Mouse (Mus musculus) cerebellum, postnatal 25 days (tissue): ENCODE results near the gene Gm26938.

Experiments used
- DNase-seq, 2 experiments: peaks; one replicate each; pipeline ENCODE4 v3.0.0; 2021; ENCODE audit warnings: mixed read lengths in 2 of 2

Gene Gm26938

DNA sequence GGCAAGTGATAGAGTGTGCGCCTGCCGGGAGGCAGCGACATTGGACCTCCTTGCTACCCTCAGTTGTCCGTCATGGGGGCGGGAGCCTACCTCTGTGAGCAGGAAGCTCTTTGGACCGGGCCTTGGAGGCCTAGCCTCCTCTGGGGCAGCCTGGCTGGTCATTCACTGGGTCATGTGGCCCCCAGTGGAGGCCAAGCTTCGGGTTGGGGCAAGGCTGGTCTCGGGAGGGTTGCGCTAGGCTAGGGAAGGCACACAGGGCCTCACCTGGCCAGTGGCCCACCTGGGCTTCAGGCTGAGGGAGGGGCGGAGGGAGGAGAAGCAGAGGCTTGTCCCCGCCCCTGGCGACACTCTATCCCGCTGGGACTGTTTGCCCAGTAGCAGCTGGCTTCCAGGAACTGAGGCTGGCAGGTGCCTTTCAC lies 12.2 kb downstream of the Gm26938 start:
- DNase-seq: no peak

- no peak for DNase-seq
Measured at GRCm38 (mm10) chr5:139813126-139813490, 13.1 kb downstream of the Gm26938 start.

DNA sequence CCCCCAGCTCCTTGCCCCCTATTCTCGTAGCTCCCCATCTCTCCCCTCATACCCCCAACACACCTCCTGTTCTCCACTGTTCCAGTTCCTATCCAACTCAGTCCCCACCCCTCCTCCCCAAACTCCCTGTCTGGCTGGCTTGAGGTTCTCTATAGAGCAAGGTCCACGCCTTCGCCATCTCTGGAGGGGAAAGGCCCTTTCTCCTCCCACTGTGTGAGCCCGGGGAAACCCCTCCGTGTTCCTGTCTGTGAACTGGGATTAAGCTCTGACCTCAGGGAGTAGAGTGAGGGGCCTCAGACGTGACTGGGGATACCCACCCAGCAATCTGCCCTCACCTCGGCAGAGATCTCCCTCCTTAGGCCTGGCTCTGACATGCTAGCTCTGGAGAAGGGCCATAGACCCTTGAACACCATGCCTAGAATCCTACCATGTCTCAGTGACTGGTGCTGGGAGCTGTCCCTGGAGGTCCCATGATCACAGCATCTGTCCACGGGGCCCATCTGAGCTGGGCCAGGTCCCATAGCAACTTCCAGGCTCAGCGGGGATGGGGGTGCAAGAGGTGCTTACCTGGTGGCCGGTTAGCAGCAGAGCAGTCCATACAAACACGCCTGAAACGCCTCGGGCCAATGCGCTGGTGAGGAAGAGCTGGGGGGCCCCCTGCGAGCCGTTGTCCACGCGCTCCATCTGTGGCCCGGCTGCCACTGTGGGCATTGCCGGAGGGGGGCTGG lies 13.6 kb downstream of the Gm26938 start:
- DNase-seq: no peak

GRCm38 (mm10) chr5:139811677-139812397 lies 14.4 kb downstream of the Gm26938 start:
- no peak for DNase-seq

DNA sequence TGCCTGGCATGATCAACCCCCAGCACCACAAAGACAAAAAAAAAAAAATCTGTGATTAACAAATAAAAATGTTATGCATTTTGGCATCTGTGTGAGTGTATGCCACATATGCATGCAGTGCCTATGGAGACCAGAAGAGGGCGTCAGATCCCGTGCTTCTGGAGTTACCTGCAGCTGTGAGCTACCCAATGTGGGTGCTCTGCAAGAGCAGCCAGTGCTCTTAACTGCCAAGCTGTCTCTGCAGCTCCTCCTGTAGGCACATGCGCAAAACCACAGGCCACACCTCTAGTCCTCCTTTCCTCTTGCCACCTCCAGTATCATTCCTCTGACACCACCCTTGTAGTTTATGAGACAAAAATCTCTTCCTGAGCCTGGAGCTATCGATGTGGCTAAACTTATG lies 16.8 kb downstream of the Gm26938 start:
- DNase-seq: no peak

DNA sequence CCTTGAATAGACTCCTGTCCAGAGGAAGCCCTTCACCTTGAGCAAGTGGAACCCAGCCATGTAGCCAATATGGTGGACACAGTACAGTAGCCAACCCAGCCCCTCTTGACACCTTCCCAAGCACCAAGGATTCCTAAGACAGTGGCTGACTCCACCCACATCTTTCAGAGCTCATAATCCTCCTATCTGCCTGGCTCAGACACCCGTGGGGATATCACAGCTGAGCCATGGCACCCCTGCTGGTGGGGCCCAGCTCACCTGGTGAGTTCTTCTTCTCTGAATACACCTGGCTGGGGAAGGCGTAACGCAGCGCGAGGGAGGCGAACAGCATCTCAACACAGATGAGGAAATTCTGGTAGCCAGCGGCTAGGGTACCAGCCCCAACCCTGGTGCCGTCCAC lies 20.3 kb downstream of the Gm26938 start:
- no peak for DNase-seq

- DNase-seq: no peak
Measured at GRCm38 (mm10) chr5:139804573-139805111, 21.6 kb downstream of the Gm26938 start.

GRCm38 (mm10) chr5:139804107-139804551 lies 22.1 kb downstream of the Gm26938 start:
- DNase-seq: no peak

DNA sequence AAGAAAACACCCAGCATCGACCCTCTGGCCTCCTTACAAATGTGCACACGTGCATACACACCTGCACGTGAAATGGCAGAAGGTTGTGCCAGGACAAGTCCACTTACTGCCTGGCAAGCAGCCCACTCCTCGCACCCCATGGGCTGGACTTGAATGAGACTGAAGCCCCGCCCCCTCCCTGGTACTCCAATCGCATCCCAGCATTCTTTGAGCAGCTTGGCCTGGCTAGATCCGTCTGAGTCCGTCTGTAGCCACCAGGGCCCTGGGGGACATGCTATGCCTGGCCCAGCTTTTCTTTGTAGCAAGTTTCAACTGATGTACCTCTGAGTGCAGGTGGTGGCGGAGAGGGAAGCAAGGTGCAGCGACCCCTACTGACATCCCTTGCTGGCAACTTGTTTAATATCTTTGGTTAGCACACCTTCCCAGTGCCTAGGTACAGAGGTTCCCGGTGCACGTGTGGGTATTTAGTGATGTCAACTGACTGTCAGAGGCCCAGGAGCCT lies 22.6 kb downstream of the Gm26938 start:
- peak in 1 of 2 experiments; percentile 37 for DNase-seq

GRCm38 (mm10) chr5:139803165-139803564 lies 23.0 kb downstream of the Gm26938 start:
- DNase-seq: no peak

- DNase-seq: no peak
Measured at GRCm38 (mm10) chr5:139801880-139802279, 24.3 kb downstream of the Gm26938 start.

GRCm38 (mm10) chr5:139801231-139801630 lies 25.0 kb downstream of the Gm26938 start:
- DNase-seq: no peak

- no peak for DNase-seq
Measured at GRCm38 (mm10) chr5:139799801-139800590, 26.2 kb downstream of the Gm26938 start.

DNA sequence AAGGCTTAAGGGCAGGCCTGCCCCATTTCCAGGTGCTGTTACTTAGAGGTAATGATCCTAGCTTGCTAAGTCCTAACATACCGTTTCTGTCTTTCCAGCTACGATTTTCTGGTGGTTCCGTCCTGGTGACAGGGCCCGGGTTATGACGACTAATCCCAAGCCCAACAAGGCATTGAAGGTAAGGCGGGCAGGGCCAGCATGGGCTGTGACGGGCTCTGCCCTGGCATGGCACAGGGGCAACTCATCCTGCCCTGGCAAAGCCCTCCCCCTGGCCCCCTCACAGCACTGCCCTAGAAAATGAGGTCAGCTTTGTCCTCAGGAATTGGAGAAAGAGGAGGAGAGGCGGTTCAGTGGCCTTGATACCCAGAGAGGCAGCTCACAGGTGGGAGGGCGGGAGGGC lies 27.2 kb downstream of the Gm26938 start:
- DNase-seq: no peak

GRCm38 (mm10) chr5:139798168-139798900 lies 27.9 kb downstream of the Gm26938 start:
- DNase-seq: no peak

GRCm38 (mm10) chr5:139797473-139798167 lies 28.6 kb downstream of the Gm26938 start:
- DNase-seq: peak; percentile 78 to 89

DNA sequence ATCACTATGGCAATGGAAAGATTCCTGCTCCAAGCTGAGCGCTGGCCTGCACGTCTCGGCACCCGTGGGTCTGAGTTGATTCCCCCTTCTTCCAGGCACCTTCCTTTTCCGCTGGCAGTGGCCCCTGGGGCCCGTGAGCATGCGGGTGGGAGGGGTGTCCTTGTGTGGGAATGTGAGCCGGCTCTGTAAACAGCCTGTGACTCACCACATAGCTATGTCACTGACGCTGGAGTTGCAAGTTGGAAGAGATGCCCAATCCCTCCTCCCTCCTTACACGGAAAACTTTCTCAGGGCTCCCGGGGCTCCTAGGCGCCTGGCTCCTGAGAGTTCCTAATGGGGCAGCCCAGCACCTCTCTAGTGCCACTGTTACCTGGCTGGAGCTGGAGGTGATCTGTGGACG lies 29.3 kb downstream of the Gm26938 start:
- DNase-seq: no peak

DNA sequence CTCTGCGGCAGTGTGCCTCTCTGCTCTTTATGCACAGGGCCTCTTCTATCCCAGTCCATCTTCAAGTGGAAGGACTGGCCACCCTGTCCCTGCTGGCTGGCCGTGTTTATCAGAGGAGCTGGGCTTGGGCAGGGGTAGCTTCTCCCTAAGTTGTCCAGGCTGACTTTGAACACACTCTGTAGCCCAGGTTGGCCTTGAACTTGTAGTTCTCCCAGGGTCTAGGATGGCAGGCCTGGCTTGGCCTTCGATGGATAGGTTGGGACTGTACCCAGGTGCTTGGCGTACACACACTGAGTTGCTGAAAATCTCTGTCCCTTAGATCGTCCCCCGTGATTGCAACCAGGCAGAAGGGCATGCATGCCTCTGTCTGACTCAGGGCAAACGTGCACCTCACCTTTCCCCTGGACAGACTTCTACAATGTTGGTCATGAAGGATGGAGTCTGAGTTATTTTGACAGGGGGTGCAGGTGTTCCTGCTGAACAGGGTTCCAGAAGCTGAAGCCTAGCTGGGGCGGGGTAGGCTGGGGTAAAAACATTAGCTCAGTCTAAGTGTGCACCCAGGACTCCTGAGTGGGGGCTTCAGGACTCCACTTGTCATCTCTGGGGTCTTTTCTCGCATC lies 30.1 kb downstream of the Gm26938 start:
- DNase-seq: no peak

GRCm38 (mm10) chr5:139794938-139795337 lies 31.3 kb downstream of the Gm26938 start:
- no peak for DNase-seq

DNA sequence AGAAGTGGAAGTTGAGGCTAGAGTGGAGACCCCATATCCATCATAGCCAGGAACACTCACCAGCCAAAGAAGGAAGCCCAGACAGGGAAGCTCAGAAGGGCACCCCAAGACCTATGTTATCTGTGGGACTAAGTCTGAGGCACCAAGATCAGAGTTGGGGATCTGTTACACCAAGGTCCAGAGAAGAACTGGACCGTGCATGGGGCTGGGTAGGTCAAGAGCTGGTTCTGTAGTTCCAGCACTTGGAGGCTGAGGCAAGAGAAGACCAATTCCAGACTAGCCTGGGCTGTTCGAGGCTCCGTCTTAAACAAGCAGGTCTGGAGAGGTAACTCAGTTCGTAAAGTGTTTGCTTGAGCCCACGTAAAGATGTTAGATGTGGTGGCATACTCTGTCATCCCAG lies 32.1 kb downstream of the Gm26938 start:
- DNase-seq: no peak
